Mouse (Mus musculus): ENCODE measurements around the gene Gys1. TPM values are rescaled to one million over a fixed set of nuclear protein-coding genes. Genes with fewer than 3 reads are reported as not detected.
"Not testable (repeated sequence)": the region's sequence is repeated elsewhere in the genome, so short reads cannot be mapped to it uniquely, and the experiment has no call there.

The Gys1 gene
- 42.7 and 46.7 TPM in 2 replicates for polyA plus RNA-seq (2015; fragmentation: Nextera tagmentation; extraction: Ambion mirVana)

DNA sequence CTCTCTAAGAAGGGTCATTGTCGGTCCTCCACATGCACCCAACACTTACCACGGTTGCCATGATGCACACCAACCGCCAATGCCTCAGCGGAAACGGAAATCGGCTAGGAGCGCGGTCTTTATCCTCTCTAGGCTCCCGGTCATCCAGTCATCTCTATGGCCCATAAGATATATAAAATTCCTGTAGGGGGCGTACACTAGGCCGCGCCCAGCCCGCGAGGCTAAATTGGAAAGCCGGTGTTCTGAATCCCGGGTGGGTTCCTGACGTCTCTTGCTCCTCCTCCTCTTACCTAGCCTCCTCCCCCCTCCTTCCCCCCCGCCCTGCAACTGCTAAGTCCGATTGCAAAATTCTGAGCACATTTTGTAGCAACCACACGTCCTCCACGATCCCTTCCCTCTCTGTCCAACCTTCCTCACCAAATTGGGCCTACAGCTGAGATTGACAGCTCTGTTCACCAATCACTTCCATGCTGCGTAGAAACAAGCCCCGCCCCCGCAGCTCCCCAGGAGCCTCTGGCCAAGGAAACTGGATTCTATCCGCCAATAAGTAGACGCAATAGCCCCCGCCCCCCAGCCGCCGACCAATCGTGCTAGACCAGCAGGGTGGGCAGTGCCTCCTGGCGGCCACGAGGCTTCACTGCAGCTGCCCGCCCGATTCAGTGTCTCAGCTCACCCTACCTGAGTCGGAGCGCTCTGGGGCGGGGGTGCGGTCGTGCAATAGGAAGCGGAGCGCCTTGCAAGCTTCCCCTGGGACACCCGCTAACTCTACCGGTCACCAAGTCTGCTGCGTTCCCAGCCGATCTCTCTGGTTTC is at the start of gene Gys1:
TSS of gene Gys1 (plus strand) at position 642 of the 813 bp plus-strand sequence.
- peaks cover 40% of the 10 kb centered on the region for H3K4me1 ChIP-seq
- peak within 1 kb of the TSS; percentile 86 for H3K27ac ChIP-seq
- peak; percentile 97 for ATAC-seq (ENCODE audit: borderline replicate concordance, extremely low read depth, low FRiP score, low TSS enrichment)
- H3K4me2 ChIP-seq = peak within 1 kb of the TSS; percentile 91
- peak within 1 kb of the TSS; percentile 90 for H3K9ac ChIP-seq
- no peaks in the 10 kb centered on the region for H3K9me3 ChIP-seq
- H3K4me3 ChIP-seq = peak within 1 kb of the TSS; percentile 79
- H3K27me3 ChIP-seq = no peaks in the 10 kb centered on the region
- H3K36me3 ChIP-seq = peaks cover 30% of the 10 kb centered on the region
- under 1% methylated on average over 45 of the region's 45 CpGs for WGBS

DNA sequence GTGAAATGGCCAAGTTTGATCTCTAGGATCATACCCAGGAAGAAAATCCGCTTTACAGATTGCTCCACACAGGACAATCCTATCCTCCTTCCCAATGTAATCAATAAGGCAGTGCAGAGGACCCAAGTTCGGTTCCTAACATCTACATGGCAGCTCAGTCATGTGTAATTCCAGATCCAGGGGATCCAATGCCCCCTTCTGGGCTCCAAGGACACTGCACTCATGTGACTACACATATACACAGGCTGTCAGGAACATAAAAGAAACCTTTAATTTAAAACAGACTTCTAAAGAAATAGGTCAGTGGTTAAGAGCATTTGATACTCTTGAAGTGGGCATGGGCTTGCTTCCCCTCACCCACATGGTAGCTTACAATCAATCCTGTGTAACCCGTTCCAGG is 48.6 kb upstream of the Gys1 start:
- H3K4me1 ChIP-seq = no peaks in the 10 kb centered on the region
- H3K4me3 ChIP-seq = no peak overlapping the region
- WGBS = 90% methylated on average over 3 of the region's 3 CpGs
- no peak overlapping the region for H3K9ac ChIP-seq
- peaks cover 99% of the 10 kb centered on the region for H3K36me3 ChIP-seq
- H3K27ac ChIP-seq = no peak overlapping the region
- no peak for ATAC-seq (ENCODE audit: borderline replicate concordance, extremely low read depth, low FRiP score, low TSS enrichment)
- no peaks in the 10 kb centered on the region for H3K27me3 ChIP-seq
- no peak overlapping the region for H3K4me2 ChIP-seq
- H3K9me3 ChIP-seq = no peaks in the 10 kb centered on the region

DNA sequence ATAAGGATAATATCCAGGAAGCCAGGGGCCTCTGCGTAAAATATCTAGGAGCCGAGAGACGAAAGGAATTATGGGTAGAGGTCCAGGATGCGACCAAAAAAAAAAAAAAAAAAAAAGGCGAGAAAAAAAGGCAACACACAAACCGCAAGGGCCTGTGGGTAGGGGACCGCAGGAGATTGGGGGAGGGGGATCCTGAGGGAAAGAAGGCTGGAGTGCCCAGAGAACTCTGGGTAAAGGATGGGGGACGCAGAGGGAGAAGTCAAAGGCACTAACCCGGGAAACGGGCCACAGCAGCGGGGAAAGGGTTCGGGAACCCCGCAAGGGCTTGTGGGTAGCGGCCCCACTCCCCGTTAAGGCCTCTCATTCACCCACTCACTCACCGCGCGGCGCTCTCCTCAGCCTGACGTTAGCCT is 39.5 kb upstream of the Gys1 start:
- peak; percentile 81 for ATAC-seq (ENCODE audit: borderline replicate concordance, extremely low read depth, low FRiP score, low TSS enrichment)
- 0% methylated on average over 18 of the region's 20 CpGs for WGBS

DNA sequence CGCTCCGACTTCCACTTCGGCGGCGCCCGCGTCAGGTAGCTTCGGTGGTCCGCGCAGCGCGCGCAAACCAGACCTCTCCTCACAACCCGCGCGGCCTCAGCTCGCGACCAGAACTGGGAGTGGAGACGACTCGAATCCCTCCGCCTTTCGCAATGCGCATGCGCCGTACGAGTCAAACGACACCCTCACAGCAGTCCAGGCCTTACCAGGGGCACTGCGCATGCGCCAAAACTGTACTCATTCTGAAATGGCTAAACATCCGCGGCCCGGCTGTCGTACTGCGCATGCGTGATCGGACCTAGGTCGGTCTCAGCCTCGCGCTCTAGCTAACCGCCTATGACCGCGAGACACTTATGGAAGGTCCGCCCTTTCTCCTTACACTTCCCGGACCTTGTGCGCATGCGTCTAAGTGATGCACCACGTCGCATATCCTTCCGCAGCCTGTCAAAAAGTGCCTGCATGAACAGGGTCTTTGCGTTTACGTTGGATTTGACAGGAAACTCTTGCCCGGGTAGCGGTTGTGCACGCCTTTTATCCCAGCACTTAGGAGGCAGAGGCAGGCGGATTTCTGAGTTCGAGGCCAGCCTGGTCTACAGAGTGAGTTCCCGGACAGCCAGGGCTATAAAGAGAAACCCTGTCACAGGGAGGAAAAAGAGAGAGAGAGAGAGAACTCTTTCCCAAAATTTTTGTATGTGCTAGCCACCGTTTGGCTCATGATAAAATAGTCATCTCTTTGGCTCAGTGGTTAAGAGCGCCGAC is 38.9 kb upstream of the Gys1 start, which contains the start of gene Snrnp70:
TSS of gene Snrnp70 (minus strand) at position 165 of the 759 bp plus-strand sequence.
- ATAC-seq (ENCODE audit: borderline replicate concordance, extremely low read depth, low FRiP score, low TSS enrichment) = peak; percentile 97
- H3K27me3 ChIP-seq = no peaks in the 10 kb centered on the region
- H3K9me3 ChIP-seq = no peaks in the 10 kb centered on the region
- H3K36me3 ChIP-seq = peaks cover 25% of the 10 kb centered on the region
- peak within 1 kb of the TSS; percentile 79 for H3K4me3 ChIP-seq
- under 1% methylated on average over 60 of the region's 60 CpGs for WGBS
- H3K27ac ChIP-seq = peak within 1 kb of the TSS; percentile 98
- H3K4me2 ChIP-seq = peak within 1 kb of the TSS; percentile 82
- H3K9ac ChIP-seq = peak within 1 kb of the TSS; percentile 90
- peaks cover 20% of the 10 kb centered on the region for H3K4me1 ChIP-seq

More for the DNA sequence above, 39.5 kb upstream of the Gys1 start:
- peak overlapping the region; percentile 82 for H3K4me2 ChIP-seq
- H3K9ac ChIP-seq = peak overlapping the region; percentile 90
- peak overlapping the region; percentile 98 for H3K27ac ChIP-seq
- peak overlapping the region; percentile 79 for H3K4me3 ChIP-seq
- H3K36me3 ChIP-seq = peaks cover 31% of the 10 kb centered on the region
- no peaks in the 10 kb centered on the region for H3K9me3 ChIP-seq
- H3K27me3 ChIP-seq = no peaks in the 10 kb centered on the region
- H3K4me1 ChIP-seq = peaks cover 20% of the 10 kb centered on the region

DNA sequence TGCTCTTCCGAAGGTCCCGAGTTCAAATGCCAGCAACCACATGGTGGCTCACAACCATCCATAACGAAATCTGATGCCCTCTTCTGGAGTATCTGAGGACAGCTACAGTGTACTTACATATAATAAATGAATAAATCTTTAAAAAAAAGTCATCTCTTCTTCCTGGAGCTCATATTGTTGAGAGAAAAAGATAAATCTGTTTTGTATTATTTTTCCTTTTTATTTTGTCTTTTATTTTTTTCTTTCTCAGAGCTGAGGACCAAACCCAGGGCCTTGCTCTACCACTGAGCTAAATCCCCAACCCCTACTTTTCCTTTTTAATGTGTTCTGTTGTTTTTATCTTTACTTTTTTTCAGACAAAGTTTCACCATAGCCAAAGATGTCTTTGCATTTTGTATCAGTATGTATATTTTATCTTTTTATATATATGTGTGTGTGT is 38.3 kb upstream of the Gys1 start:
- peaks cover 20% of the 10 kb centered on the region for H3K36me3 ChIP-seq
- peak overlapping the region; percentile 83 for H3K27ac ChIP-seq
- H3K4me1 ChIP-seq = peaks cover 20% of the 10 kb centered on the region
- 4% methylated on average over 3 of the region's 3 CpGs for WGBS
- peak; percentile 53; the same call in 1 of the 2 replicates for ATAC-seq (ENCODE audit: borderline replicate concordance, extremely low read depth, low FRiP score, low TSS enrichment)
- H3K4me2 ChIP-seq = peak overlapping the region; percentile 70
- not testable (repeated sequence) for H3K27me3 ChIP-seq, H3K9me3 ChIP-seq
- peak overlapping the region; percentile 47; the same call in 1 of the 2 replicates for H3K9ac ChIP-seq
- H3K4me3 ChIP-seq = peak overlapping the region; percentile 79

DNA sequence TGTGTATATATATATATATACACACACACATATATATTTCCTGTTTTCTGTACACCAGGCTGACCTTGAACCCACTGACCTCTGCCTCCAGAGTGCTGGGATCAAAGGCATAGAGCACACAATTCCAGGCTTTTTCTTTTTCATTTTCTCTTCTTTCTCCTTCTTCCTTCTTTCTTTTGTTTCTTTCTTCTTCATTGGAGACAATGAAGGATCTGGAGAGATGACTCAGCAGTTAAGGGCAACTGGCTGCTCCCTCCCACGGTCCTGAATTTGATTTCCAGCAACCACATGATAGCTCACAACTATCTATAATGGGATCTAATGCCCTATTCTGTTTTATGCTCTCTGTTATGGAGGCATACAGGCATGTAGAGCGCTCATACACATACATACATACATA is 37.9 kb upstream of the Gys1 start:
- ATAC-seq (ENCODE audit: borderline replicate concordance, extremely low read depth, low FRiP score, low TSS enrichment) = no peak
- H3K4me1 ChIP-seq = peaks cover 20% of the 10 kb centered on the region

DNA sequence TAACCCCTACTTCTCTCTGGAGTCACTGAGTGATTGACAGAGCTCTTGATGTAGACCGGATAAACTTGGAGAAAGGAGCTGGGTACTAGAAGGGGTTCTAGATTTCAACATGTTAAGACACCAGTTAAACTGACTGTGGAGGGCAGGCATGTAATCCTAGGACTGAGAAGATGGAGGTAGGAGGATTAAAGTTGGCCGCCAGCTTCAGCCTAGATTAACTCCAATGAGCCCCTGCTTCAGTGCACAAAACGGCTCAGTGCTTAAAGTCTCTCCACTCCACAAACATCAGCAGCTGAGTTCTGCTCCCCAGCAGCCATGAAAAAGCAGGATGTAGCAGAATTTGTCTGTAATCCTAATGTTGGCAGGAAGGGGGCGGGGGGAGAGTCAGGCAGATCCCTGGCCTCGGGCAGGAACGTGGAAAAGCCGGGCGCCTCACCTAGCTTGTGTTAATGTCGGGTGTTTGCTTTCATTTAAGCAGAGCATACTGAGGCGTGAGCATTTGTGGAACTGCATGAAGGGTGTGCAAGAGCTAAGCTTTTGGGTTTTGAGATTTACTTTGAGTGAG is 33.0 kb upstream of the Gys1 start:
- H3K4me2 ChIP-seq = no peak overlapping the region
- H3K36me3 ChIP-seq = no peaks in the 10 kb centered on the region
- H3K27ac ChIP-seq = no peak overlapping the region
- H3K9ac ChIP-seq = no peak overlapping the region
- H3K9me3 ChIP-seq = no peaks in the 10 kb centered on the region
- peaks cover 26% of the 10 kb centered on the region for H3K27me3 ChIP-seq
- H3K4me1 ChIP-seq = peaks cover 13% of the 10 kb centered on the region
- ATAC-seq (ENCODE audit: borderline replicate concordance, extremely low read depth, low FRiP score, low TSS enrichment) = no peak
- WGBS = 63% methylated on average over 10 of the region's 10 CpGs
- H3K4me3 ChIP-seq = no peak overlapping the region

More for the DNA sequence above, 37.9 kb upstream of the Gys1 start:
- H3K4me3 ChIP-seq = no peak overlapping the region
- H3K36me3 ChIP-seq = peaks cover 16% of the 10 kb centered on the region
- no peak overlapping the region for H3K9ac ChIP-seq
- 0 out of 2 replicates have a peak, but pooled peaks cover 5% of the 10 kb centered on the region for H3K27me3 ChIP-seq
- no peak overlapping the region for H3K4me2 ChIP-seq
- 74% methylated on average over 2 of the region's 2 CpGs for WGBS
- no peak overlapping the region for H3K27ac ChIP-seq
- H3K9me3 ChIP-seq = no peaks in the 10 kb centered on the region

DNA sequence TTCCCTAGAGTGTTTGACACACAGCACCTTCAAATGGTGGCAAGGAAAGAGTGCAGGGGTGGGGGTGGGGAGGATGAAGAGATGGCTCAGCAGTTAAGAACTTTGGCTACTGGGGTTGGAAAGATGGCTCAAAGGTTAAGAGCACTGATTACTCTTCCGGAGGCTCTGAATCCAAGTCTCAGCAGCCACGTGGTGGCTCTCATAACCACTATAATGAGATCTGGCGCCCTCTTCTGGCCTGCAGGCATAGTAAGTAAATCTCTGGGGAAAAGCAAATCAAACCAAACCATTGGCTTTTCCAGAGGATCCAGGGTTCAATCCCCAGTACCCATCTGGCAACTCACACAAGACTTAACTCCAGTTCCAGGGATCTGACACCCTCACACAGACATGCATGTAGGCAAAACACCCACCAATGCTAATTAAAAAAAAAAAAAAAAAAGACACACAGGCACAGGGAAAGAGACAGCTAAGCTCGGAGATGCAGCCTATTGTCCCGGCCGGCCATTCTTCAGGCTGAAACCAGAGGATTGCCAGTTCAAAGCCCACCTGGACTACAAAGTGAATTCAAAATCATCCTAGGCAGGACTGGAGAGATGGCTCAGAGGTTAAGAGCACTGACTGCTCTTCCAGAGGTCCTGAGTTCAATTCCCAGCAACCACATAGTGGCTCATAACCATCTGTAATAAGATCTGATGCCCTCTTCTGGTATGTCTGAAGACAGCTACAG is 30.9 kb upstream of the Gys1 start:
- no peaks in the 10 kb centered on the region for H3K36me3 ChIP-seq
- H3K4me3 ChIP-seq = no peak overlapping the region
- no peak overlapping the region for H3K4me2 ChIP-seq
- H3K27ac ChIP-seq = no peak overlapping the region
- peaks cover 16% of the 10 kb centered on the region for H3K4me1 ChIP-seq
- H3K9ac ChIP-seq = no peak overlapping the region
- 42% methylated on average over 6 of the region's 6 CpGs for WGBS
- H3K27me3 ChIP-seq = peaks cover 47% of the 10 kb centered on the region
- H3K9me3 ChIP-seq = no peaks in the 10 kb centered on the region
- no peak for ATAC-seq (ENCODE audit: borderline replicate concordance, extremely low read depth, low FRiP score, low TSS enrichment)

DNA sequence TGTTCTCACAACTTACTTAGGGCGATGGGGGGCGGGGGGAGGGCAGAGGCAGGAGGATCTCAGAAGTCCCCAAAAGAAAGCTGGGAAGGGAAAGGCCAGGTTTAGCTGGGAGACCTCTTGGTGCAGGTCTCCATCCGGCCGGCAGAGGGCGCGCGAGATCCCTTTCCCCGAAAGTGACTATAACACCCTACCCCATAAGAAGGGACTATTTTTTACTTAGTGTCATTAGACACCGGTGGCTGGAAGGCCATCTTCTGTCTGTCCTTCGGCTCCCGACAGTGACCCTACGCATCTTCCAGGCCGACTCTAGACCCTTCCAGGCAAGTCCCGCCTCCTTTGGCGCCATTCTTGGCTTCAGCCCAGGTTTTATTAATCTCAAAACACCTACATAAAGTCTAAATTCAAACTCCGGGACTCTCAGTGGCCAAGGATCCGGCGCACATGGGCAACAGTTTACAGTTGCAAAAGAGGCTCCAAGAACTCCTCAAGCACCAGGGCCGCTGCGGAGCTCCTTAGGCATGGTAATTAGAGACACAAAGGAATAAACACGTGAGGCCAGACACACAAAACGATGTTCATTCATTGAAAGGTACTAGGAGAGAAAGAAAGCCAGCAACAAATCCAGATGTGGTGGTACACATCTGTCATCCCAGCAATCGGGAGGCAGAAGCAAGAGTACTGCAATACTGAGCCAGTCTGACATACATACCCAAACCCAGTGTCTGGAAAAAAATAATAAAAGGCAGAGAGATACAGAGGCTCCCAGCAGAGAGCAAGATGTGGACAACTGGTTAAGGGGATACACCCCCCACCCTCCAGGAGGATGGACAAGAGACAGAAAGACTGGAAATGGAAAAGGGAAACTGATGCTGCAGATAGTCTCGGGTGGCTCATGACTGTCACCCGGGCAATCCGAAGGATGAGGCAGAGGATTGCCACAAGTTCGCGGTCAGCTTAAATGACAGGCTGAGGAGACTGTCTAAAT is 29.3 kb upstream of the Gys1 start, which contains the start of gene Kcna7:
TSS of gene Kcna7 (plus strand) at position 563 of the 985 bp plus-strand sequence.
- H3K9ac ChIP-seq = peak within 1 kb of the TSS; percentile 31
- no peak within 1 kb of the TSS for H3K27ac ChIP-seq
- ATAC-seq (ENCODE audit: borderline replicate concordance, extremely low read depth, low FRiP score, low TSS enrichment) = peak; percentile 27; the same call in 1 of the 2 replicates
- H3K4me1 ChIP-seq = peaks cover 16% of the 10 kb centered on the region
- peak within 1 kb of the TSS; percentile 43 for H3K4me3 ChIP-seq
- 10% methylated on average over 28 of the region's 28 CpGs for WGBS
- no peaks in the 10 kb centered on the region for H3K36me3 ChIP-seq
- peaks cover 64% of the 10 kb centered on the region for H3K27me3 ChIP-seq
- H3K9me3 ChIP-seq = no peaks in the 10 kb centered on the region
- H3K4me2 ChIP-seq = peak within 1 kb of the TSS; percentile 82
